Mouse (Mus musculus): ENCODE data around the gene Sestd1. TPM values are rescaled to one million over a fixed set of nuclear protein-coding genes. Genes with fewer than 3 reads are reported as not detected.

The Sestd1 gene
- 1 to 10 TPM; 1.4 to 6.7 TPM for polyA plus RNA-seq (2012; fragmentation: generic; extraction: Trizol)

GRCm38 (mm10) chr2:77280512-77281409 lies at the start of gene Sestd1:
Gene Sestd1, minus strand, starts transcription at chr2:77280592.

GRCm38 (mm10) chr2:77170633-77171105 lies 109.7 kb downstream of the Sestd1 start, which contains the start of gene Ccdc141:
Gene Ccdc141, minus strand, starts transcription at chr2:77170636.

Other genes with a start within 250 kb of the Sestd1 start
- under 1 TPM; 0.01 to 0.31 TPM for gene Ccdc141, start 110.0 kb downstream of the Sestd1 start, polyA plus RNA-seq (2012; fragmentation: generic; extraction: Trizol)

All from C3H10T1/2 (cell line).